Mouse (Mus musculus) ovary, adult 18-20 months (tissue): ENCODE data around the gene Tiam2.
"Not testable (repeated sequence)": the region's sequence is repeated elsewhere in the genome, so short reads cannot be mapped to it uniquely, and the experiment has no call there.

Experiments used
- DNase-seq: peaks from one replicate; pipeline ENCODE4 v3.0.0; 2022; ENCODE audit warnings: low spot score, mixed read lengths

Tiam2 gene

DNA sequence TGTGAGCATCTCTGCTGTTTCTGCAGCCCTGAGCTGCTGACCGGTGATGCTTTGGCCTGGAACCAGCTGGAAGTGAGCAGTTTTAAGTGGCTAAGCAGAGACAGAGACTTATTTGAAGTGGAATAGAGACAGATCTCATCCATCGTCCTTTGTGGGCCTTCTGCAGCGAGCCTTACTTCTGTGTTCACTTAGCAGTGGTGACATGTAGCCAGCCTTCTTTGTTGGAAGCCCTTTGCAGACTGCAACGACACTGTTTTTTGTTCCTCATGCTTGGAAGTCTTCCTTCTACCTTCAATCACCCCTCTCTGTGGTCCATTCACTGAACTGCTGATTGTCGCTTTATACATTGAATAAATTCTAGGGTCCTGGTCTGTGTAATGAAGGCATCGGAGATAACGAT, 18.5 kb downstream of the Tiam2 start:
- DNase-seq, result no peak

DNA sequence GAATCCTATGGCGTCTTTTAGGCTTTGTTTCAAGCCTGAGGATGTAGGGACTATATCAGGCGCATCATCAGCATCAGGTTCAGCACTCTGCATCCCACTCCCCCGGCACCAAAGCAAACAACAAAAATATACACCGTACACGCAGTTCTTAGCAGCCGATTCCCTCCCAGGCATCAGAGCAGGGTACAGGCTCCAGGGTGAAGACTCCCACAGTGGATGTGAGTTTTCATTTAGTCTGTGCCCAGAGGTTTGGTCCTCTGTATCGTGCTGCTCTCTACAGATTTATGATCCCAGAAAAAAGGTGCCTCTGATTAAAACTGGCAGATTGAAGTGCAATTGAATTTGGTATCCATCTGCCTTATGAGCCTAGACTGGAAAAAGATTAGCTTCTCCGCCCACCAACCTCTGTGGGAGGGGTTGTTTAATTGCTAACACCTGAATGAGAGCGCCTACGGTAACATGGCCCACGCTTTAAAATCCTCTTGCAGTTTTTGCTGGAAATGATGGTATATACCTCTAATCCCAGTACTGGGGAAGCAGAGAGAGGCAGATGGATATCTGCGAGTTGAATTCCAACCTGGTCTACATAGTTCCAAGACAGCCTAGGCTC, 19.0 kb downstream of the Tiam2 start:
- DNase-seq, result no peak

DNA sequence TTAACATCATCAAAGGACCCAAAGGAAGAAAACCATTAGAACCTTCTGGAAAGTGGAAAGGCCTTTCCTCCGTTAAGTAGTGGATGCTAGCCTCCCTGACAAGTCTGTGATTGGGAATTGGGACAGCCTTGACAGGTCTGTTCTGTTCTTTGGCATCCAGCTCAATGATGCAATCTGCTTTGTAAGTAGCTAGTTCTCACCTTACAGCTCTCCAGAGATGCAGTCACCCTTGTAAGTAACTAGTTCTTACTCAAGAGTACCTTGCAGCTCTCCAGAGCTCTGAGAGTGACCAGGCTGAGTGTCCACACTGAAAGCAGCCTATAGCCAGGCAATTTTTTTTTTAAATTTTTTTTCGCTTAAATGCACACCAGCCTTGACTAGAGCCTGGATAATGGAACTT, 21.4 kb downstream of the Tiam2 start:
- no peak for DNase-seq

DNA sequence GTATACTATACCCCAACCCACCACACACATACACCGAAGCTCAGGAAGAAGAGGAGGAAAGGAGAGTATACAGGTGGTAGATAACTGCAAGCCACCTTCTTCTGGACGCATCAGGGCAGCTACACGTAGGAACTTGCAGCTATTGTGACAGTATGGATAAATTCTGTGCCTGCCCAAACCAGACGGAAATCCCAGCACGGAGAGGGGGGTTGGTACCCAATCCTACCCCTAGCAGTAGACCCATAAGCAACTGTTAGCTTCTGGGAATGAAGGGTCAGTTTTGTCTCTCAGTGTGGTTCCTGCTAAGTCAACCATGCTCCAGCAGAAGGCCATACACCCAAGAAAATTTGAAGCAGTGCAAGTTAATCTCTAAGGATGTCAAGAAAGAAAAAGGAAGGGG, 23.0 kb downstream of the Tiam2 start:
- DNase-seq, result no peak

DNA sequence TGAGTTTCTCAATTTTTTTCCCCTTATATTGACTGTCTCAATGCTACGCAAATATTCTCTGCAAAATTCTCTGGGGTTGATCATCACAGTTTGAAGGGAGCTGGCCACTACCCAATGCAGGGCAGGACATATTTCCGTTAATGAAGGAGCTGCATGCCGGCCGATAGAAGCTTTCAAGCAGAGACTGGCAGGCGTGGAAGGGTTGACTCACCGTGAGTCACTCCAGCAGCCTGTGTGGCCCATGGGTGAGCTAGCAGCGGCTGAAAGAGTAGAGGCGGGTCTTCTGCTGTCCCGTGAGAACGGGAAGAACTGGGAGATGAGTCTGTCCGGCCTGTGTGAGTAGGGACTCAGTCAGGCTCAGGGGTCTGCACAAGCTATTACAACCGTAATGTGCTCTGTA, 23.6 kb downstream of the Tiam2 start:
- peak; percentile 10 for DNase-seq

DNA sequence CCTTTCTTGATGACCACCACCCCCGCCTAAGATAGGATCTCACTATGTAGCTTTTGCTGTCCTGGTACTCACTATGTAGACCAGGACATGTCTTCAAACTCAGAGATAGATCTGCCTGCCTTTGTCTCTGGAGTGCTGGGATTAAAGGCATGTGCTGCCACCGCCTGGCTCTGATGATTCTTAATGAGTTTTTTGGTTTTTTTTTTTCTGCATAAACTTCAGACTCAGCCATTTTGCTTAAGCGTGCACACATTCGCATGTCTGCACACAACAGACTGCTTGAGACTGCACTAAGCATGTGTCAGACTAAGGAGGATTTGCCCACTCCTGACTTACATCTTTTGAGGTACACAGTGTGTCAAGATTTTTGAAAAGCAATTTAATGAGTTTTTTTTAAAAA, 24.0 kb downstream of the Tiam2 start:
- no peak for DNase-seq

DNA sequence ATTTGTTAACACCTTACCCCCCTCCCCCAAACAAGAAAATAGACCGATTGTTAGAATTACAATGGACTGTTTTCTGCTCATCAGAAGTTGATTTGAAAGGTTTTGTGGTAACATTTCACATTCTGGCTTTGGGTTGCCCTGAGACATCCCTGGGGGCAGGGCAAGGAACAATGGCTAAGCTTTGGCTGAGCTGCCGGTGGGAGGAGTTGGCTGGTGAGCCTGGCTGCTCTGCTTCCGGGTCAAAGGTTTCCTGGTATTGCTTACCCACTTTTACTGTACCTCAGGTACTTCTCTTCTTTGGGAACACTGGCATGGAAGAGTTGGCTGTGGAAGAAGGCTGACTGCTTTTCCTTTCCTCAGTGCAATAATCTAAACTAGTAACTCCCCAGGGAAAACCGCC, 25.3 kb downstream of the Tiam2 start:
- no peak for DNase-seq

DNA sequence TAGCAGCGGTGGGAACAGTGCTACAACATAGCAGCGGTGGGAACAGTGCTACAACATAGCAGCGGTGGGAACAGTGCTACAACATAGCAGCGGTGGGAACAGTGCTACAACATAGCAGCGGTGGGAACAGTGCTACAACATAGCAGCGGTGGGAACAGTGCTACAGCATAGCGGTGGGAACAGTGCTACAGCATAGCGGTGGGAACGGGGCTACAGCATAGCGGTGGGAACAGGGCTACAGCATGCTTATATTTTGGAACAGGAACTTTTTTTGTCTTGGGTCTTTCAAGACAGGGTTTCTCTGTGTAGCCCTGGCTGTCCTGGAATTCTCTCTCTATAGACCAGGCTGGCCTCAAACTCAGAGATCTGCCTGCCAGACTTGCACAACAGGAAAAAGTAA, 26.8 kb downstream of the Tiam2 start:
- DNase-seq, result not testable (repeated sequence)

DNA sequence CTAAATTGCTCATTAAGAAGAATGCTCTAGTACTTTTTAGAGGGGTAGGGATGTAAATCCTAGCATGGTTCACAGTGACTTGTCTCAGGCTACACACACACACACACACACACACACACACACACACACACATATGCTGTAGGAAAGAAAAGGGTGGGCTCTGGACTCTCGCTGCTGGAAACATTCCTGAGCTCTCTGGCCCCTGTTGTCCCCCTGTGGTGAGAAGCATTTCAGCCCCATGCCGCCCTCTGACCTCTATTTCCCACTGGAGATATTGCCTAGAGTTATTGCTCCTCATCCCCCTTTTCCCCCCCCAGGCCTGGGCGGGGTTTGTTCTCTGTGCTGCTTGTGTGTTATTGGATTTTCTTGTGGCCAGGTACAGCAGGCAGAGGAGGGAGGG, 28.5 kb downstream of the Tiam2 start:
- no peak for DNase-seq

DNA sequence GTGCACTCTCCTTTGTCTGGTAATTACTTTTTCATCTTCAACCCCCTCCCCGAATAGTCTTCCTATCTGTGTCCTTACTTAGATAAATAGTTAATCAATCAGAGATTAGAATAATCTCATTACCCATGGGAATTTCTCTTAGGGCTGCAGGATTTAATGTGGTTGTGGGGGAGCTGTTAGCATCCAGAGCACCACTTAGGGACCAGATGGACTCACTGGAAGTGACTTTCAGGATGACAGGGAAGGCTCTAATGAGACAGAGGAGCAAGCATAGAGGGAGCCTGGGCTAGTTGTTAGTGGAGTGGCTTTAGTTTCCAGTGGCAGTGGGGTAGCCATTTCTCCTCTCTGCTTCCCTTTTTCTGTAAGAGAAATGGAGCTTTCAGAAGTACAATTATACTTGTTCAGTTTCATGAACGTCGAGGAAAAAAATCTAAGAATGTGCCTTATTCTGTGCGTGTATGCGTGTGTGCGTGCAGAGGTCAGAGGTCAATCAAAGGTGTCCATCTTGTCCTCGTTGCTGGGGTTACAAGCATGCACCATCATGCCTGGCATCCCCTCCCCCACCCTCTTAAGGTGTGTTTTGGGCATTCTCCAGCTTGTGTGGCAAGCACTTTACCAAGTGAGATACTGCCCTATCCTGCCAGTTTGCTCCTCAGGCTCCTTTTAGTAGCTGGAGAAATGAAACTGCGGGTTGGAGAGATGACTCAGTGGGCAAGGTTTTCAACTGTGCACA, 30.4 kb downstream of the Tiam2 start:
- no peak for DNase-seq

DNA sequence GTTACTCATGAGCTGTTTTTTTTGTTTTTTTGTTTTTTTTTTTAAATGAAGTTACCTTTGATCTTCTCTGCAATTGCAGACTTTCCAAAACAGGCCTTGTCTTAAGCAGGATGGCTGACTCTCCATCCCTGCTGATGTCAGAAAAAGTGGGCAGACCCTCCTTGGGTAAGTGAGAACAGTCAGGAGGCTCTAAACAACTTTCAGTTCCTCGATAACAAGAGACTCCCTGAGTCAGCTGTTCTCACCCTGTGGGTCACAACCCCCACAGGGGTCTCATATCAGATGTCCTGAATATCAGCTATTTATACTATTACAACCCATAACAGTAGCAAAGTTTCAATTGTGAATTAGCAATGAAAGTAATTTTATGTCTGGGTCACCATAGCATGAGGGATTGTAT, 33.9 kb downstream of the Tiam2 start:
- no peak for DNase-seq

DNA sequence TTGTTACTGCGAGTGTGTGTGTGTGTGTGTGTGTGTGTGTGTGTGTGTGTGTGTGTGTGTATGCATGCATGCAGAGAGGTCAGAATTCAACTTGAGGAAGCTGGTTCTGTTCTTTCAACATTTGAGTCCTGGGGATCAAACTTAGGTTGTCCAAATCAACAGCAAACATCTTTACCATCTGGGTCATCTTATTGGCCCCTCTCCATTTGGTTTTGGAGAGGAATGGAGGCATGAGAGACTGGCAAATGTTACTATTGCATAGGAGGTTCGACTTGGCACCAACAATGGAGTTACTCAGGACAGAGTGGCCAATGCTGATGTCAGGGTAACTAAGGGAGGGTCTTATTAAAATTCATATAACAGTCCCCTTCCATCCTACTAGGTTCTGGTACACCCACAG, 35.4 kb downstream of the Tiam2 start:
- no peak for DNase-seq

DNA sequence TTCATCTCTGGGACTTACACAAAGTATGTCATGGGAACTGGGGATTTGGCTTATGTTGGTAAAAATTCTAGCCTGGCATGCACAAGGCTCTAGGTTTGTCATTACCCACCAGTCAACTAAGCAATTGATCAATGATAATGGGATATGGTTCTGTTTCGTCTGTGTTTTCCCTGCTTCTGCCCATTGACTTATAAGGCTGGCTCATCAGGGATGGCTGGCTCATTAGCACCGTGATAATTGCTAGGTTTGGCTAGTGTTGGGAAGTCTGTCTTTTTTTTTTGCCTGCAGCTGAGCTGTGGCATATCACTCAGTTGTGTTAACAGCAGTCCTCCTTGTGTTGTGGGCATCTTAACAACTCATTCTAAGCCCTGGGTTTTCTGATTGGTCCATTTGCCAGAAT, 36.8 kb downstream of the Tiam2 start:
- no peak for DNase-seq

DNA sequence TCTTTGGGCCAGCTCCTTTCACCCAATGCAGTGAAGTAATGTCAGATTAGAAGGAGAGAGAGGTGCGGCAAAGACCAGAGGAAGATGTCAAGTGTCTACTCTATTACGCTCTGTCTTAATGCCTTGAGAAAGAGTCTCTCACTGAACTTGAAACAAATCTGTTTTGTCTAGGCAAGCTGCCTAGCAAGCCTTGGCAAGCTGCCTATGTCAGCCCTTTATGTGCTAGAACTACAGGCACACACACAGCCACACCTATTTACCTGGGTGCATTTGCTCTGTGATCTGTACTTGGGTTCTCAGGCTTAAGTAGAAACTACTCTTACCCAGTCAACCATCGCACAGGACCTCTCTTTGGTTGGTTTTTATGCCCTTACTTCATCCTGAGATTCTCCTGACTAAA, 40.4 kb downstream of the Tiam2 start:
- DNase-seq, result peak; percentile 11

DNA sequence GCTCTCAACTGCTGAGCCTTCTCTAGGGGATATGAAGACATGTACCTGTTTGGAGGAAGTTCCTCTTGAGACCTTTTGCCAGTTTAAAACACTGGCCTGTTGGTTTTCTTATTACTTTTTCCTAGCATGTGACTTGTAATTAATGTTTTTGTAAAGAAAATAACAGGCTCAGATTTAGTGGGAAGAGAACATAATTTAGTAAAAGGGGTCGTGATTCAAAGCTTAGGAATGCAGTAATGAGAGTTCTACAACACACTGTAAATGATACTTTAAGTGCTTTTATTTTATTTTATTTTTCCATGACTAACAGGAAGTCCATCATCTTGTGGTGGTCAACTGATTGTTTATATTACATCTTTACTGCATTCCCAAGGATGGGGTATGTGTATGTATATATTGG, 42.0 kb downstream of the Tiam2 start:
- no peak for DNase-seq

DNA sequence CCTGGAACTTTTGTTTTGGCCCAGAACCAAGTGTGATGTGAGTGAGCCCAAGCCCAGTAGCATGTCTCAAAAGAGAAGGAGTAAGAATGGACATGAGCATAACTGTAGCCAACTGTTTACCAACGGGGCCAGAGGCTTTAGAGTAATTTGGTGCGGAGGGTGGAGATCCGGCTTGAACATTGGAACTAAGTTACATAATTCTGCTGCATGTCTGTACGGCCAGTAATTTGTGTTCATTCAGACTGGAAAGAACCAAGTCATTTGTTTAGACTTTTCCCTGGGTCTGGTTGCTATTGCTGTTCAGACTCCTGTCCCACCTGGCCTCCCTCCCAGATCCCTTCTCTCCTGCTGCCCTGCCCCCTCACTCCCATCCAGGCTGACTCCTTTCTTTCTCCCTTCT, 43.3 kb downstream of the Tiam2 start:
- DNase-seq, result peak; percentile 10

DNA sequence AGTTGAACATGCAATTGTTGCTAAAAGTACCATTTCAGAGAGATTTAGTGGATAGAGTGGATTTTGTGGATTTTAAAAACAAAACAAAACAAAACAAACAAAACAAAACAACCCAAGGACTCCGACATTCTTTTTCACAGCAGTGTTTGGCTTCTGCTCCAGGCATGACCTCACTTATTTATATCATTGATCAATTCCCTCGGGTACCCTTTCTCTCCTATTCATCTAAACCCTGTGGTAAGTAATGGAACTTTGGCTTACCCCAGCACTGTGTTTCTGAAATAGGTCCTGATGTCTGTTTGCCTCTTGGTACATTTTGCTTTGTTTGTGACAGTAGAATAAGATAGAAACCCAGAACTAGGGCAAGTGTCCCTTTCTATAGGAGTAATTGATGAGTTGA, 52.2 kb downstream of the Tiam2 start:
- no peak for DNase-seq

DNA sequence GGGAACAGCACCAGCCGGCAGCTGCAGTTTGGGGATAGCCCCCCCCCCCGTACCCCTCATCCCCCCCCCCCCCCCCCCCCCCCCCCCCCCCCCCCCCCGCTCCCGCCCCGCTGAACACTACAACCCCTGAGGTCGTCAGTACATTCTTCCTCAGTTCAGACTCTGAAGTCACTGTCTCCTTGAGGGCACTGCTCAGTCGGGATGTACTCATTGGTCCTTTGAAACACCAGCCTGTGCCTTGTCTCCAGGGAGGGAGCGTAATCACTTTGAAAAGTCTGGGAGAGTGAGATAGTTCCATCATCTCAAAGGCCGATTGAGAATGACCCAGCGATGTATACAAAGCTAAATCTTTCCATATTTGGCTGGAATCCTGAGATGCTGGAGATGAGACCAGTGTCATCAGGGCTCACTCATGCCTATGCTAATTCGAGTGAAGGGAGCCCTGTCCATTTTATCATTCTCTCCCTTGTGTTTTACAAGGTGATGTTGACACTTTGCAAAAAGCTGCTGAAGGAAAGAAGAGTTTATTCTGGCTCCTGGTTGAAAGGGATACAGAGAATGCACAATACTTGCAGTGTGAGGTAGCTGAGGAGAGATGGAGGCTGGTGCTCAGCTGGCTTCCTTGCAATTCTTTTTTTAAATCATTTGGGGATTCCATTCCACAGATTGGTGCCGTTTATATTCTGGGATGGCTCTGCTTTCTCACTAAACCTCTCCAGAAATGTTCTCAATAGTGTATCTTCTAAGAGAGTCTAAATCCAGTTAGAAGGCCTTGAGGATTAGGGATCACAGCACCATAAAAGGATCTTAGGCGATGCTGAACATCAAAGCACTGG, 53.6 kb downstream of the Tiam2 start:
- no peak for DNase-seq

DNA sequence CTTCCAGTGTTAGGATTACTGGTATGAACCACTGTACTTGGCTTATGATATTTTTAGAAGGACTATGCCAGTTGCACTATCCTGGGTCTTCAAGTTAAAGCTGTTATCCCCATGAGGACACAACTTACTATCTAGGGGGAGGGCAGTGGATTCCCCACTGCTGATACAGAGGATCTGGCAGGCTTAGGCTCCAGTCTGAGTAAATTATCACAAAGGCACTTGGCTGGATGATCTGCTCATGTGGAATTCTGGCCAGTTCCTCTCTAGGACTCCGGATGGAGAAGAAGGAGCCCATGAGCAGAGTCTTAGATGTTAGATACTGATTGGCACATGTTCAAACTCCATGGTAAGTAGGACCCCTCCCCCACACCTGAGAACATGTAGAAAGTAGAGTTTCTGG, 59.0 kb downstream of the Tiam2 start:
- DNase-seq, result no peak

DNA sequence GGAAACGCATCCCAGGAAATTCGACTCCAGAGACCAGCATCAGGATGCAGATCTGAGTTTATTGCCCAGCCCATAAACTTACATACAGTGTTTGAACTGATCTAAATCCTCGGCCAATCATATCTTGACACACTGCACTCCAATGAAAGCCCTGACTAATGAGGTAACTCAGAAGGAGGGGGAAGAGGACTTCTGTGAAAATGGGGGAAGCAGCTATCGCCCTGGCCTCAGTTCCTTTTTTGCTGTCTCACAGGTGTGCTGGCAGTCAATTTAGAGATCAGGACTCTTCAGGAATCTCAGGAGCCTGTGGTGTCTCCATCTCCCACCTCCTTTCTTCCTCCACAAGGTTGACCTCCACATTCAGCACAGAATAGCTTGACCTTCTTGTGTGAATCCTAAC, 61.4 kb downstream of the Tiam2 start:
- no peak for DNase-seq

DNA sequence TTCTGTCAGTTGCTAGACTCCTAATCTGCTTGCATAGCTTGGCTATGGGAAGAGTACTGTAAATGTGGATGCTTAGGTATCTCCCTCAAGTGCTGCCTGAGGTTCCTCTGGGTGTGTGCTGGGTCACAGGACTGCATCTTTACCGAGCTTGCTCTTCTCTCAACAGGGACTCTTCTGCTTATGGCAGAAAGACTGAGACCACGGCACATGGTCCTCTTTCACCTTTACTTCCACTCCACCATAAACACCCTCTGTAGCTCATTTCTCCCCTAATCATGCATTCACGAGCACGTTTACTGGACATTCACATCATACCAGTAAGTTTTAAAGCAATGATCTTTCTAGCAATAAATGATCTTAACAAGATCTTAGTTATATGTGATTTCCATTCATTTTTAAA, 63.4 kb downstream of the Tiam2 start:
- DNase-seq, result no peak

DNA sequence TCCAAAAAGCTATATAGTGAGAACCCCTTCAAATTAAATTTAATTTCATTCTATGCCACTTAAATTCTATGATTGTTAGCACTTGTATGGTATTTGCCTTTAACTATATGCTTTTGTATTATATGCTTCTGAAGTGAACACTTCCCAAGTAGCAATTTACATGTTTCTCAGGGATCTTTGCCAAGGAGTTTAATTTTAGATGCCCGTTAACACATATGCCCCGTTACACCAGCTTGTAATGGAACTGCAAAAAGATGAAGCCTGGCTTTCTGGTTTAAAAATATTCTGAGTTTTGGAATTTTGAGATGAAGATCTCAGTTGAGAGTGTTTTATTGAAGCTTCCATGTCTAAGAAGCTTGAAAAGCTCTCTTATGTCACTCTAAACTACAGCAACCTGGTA, 67.6 kb downstream of the Tiam2 start:
- DNase-seq, result no peak

DNA sequence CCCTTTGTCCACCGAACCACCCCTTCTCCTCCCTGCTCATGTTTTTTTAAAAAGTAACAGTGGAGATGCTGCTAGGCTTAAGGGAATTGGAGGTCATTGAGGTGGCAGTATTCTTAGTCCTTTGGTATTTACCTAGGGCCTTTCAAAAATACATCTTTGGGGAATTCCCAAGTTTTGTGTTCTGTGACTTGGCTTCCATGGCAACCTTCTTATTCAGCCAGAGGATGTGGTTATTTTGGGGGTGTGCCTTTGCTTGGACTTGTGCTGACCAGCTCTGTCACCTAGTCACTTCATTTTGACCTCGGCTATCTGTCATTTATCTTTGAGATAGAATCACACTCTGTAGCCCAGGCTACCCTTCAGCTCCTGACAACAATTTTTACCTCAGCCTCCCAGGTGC, 68.6 kb downstream of the Tiam2 start:
- DNase-seq, result no peak
